Mouse (Mus musculus) thymus, postnatal 0 days (tissue): ENCODE measurements at regions not wholly inside any gene's neighbourhood (a gene's known extent, or its start where the extent isn't known, plus 50 kb on each side); places are given as distances from the start of the nearest gene placed in this dataset.

ENCODE experiments used
- DNase-seq: peaks from one replicate; pipeline ENCODE4 v3.0.0-alpha.2; 2015; ENCODE audit warnings: low spot score

DNA sequence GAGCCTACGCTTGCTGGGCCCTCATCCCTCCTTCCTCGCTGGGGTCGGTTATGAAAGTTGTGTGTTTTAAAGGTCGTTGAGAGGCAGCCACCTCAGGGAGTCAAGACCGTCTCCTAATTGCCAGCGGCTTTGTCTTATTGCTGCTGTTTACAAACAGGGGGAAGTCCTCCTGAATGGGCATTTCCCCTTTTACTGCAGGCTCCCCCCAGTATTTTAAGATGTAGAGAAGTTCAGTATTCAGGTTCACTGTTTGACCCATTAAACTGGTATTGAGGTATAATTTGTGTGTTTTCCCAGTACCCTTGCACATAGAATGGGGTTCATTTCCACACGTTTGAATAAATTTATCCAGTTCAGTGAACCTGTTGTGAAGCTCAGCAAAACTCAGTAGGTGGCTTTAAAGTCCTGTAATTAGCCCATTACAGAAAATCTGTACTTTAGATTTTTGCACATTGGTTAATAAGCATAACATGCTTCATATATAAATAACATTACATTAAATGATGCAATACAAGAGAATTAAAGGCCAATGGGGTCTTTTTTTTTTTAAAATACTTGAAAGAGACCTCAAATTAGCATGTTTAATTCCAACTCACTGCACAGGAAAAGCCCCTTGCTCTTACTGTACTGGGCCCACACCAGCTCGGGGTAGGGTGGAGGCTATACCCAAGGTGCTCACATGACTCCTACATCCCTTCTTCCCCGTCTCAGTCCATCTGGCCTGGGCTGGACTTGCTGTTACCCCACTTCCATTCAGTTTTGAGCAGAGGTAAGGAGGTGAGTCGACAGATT lies 63.7 kb downstream of the Nkx2-1 start:
- no peak for DNase-seq

DNA sequence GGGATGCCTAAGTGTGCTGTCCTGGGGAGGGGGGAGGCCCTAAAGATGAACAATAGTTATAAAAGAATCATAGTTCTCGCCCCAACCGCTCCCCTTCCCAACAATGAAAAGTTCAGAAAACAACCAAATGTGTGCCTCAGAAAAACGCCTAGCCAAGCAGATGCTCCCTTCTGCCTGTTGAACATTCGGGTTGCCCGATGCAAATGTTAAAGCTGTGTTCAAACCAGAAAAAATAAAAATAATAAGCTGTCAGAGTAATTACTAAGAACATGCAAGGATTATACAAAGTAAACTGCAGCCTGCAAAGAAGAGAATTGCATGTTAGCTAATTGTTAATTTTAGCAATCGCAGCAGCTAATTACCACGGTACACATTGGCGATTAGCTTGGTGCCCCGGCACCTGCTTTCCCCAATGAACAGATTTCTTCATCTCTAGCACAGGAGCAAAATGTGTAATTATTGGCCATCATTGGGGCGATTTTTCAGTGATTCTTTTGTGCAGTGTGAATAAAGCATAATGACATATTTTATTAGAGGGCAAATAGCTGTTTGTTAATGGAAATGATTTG lies 65.7 kb downstream of the Nkx2-1 start:
- no peak for DNase-seq

DNA sequence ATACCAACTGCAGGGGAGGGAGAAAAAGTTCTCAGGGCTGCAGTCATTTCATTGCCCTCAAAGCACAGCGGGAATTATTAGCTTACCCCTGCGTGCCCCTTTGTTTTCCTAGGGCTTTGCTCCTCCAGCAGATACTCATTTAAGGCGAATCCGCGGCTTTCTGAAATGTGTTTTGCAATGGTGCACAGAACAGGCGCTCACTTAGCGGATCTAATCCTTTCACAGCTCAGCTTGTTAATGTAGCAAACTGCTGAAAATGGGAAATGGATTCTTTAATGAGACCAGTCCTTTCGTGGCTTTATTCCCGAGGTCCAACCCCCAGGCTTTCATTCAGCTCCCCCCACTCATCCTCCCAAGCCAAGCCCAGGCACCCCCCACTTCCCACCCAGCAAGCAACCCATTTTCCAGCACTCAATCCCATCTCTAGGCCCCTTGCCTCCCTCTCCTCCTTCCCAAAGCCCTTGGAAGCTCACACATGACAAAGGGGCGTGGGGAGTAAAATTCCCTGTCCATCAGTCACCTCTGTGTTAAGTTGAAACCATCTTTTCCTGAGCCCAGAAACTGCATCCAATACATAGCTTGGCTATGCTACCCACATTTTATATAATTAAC lies 77.1 kb downstream of the Nkx2-1 start:
- no peak for DNase-seq

DNA sequence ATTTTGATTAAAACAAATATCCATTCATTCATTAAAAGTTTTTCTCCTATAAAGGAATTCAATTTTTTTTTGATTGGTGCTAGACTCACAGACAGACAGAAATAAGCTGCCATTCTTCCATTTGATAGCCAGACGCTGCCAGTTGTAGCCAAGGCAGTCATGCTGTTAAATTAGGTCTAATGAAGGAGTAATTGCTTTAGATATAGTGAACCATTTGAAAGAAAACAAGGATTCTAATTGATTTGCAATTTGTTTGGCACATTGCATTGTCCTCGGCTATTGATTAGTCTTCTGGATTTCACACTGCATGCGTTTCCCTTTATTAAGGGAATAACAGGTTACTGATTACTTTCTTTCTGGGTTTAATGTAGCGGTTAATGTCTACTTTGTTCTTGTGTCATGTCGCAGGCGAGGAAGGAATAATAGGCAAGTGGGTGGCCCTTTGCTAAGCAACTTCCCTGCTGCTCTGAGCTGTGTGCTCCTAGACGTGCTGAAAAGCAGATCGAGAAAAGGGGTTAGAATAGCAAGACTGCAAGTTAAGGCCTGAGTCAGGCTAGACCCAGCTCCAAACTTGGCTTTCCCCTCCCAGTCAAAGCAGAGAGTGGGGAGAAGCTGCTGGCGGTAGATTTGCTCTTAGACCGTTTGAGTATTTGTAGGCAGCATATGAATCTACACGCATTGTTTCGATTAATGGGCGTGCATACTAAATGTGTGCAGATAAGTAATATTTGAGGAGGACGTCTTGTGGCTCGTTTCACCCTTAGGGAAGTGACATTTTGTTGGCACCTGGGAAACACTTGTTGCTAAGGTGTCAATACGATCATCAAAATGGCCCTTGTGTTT lies 77.8 kb downstream of the Nkx2-1 start:
- no peak for DNase-seq

DNA sequence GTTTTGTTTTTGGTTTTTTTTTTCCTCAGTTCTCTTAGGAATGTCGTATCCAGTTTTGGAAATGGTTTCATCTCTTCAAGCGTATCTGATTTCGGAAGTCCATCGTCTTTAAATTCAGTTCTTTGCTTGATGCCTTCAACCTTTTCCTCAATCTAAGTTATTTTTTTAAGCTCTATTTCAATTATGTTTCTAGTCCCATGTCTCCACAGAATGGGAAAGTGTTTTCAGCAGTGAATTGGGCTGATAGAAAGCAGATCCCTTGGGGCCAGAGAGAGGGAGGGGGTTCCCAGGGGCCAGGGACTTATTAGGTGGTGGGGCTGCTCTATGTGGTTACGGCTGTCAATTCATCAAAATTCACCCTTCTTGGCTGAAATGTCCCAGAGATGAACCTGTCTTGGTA lies 78.8 kb downstream of the Nkx2-1 start:
- DNase-seq = no peak

DNA sequence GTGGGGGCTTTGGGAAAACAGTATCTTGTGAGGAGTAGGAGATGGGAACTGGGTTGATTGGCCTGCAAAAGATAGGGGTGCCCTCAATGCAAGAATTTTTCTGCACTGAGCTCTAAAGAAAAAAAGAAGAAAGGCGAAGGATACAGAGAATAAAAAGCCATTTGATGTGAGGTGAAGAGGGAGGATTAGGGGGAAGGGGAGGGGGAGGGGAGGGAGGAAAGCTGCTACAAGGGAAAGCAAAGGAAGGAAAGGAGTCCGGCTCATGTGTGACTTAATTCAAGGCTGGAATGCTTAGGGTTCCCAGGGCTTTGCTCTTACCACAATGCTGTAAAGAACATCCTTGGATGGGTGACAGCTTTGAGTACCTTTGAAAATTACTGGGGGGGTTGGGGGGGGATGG lies 79.4 kb downstream of the Nkx2-1 start:
- DNase-seq = no peak

DNA sequence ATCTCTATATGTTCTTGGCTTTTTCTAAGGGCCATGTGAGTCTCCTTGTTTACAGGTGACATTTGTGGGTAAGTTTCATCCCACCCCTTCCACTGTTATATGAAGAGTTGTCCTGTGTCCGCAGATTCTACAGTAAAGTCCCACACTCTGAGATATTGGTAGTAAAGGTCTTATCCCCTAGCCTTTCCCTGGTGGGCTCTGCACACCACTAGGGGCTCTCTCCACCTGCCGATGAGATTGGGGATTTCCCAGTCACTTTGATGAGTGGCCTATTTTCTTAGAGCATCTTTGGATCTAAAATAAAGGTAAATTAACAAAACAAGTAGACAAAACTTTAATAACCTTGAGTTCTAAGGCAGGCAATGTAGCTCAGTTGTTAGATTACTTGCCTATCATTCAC lies 86.4 kb downstream of the Nkx2-1 start:
- no peak for DNase-seq

DNA sequence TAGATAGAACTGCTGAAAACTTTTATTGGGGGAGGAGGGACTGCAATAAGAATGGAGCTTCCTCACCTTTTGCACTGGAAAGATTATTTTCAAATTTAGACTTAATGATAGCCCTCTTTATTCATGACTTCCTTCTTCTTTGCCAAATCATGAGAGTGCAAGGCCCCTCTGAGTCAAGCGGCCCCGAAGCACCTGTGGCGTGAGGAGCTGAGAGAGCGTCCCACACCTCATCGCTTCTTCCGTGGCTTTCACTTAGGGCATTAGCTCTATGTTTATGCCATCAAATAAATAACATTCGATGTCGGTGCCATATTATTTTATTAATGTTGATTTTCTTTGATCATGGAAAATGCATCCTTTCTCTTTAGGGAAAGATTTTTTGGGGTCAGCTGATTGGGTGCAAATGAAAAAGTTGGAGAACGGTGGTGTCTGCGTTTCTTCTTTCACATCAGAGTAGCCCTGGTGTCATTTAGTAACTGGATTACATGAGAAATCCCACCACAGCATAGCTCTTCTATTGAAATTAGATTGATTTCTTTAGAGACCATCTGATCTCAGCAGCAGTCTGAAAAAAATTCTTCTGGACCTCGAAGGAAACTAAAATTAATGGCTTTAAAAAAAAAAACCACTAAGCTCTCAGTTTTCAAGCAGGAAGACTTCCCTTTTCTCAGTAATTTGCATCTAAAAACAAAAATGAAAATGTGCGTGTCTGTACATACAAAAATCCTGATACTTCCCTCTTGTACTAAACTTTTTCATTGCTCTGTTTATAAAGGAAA lies 87.7 kb downstream of the Nkx2-1 start:
- DNase-seq = no peak

DNA sequence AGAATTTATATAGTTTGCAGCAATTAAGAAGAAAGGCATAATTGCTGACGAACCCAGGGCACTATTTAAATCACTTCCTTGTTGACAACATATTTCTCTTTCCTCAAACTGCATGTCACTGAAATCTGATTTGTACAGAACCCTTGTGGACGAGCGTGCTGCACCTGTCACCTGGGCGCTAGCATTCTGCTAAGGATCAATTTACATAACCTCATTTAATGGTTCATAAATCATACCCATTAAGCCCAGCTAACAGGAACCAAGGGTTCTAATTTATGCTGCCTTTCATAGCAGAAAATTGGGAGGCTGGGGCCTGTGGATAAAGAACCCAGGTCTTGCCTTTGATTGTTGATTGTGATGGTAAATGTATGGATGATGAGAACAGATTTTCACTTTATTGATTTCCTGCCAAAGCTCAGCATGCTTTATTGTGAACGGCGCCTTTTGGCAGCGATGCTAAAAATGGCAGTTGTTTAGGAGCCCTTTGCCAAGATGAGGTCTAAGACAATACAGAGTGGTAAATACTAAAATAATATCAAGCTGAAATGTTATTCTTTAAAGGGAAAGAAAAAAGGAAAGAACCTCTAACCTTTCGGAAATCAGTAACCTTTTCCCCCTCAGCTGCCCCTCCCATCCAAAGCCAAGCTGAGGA lies 95.4 kb downstream of the Nkx2-1 start:
- DNase-seq = no peak

DNA sequence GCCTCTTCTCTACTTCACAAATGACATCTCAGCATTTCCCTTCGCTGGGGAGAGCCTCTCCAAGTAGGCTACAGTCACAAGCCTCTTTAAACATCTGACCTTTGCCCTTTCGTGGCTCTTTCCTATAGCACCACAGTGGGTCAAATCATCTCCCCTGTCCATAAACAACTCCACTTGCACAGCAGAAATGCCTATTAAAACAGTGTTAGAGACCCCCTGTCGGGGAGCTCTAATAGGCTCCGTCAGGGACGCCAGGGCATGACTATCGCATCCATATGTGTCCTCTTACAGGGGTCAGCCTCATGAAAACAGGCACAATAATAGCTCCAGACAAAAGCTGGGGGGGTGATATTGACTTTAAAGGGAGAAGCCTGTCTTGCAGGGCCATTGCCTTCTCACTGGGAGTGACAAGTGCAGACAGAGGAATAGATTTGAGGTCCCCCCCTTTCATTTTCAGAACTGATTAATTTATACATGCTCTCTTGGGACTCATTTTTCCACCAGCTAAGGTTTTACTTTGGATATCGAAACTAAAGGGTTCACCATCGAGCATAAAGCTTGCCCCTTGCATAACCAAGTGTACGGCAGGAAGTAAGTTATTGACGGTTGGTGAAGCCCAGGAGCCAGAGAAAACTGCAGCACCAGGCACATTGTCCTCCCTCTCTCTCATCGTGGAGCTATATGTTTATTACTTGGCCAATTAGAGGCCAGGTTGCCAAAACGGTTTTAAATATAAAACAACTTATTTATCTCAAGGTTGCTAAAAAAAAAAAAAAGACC lies 94.6 kb upstream of the Mbip start:
- DNase-seq = no peak

DNA sequence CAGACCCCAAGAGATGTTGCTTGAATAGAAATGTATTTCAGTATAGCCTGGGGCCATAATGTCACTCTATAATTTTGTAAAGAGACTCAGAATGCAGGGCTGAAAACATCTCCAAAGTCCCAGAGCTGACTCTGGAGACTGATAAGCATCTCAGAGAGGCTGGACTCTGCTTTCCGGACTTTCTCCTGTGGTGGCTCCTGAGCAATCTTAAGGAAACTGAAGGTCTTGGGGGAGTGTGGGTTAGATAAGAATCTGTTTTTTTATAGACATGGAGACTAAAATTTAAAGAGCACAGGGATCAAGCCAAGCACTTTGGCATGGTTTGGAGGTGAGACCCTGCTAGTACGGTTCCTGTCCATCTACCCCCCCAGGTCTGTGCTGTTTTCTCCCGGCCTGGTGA lies 92.7 kb upstream of the Mbip start:
- no peak for DNase-seq

DNA sequence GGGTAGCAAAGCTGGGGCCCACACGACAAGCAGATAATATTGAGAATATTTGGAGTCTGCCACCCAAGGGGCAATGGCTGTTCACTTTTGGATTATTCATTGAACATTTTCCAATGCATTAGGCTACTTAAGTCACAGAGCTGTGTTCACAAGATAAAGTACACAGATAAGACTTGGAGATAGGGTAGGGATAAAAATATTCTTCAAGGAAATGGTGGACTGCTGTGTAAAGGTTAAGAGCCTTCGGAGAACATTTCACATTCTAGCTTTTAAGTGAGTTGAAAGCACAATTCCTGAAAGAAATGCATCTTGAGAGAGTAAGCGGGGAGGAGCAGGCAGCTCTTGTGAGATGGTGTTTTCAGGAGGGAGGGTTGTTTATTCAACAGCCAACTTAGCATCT lies 92.3 kb upstream of the Mbip start:
- DNase-seq = no peak

DNA sequence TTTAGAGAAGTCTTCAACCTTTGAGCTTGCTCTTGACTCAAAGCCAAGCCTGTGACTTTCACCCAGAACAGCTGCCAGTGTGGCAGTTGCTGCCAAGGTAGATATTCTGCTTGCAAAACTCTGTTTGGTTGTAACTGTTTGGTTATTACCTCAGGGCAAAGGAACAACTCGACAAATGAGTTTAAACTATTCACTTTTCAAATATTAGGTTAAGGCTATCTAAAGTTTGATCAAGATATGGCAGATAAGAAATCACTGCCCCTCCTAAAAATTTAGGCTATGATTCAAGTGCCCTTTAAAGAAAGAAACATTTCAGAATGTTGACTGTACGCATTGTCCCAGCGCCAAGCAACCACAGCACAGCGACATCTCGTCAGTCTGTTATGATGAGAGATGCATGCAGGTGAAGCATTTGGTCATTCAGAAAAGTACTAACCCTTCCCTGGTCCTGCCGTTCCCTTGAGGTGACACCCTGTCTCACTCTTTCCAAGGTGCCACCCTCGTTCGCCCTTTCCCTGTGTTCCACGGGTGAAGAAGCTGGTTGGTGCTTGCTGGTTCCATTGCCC lies 81.1 kb upstream of the Mbip start:
- no peak for DNase-seq

DNA sequence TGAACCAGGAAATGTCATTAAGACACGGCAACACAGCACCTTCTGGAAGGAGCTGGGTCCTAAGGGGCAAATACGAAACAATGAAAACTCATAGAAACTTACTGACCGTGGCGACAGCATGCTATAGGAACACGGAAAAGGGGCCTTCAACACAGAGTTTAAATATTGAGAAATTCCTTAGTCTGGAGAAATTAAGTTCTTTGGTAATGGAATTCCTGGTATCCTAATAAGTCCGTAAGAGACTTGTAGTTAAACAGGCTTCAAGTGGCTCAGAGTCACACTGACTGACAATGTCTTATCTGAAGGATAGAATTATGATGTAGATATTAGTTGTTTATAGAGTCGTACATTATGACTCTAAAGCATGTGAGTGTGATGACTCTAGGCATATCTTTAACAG lies 70.4 kb upstream of the Mbip start:
- DNase-seq = no peak

DNA sequence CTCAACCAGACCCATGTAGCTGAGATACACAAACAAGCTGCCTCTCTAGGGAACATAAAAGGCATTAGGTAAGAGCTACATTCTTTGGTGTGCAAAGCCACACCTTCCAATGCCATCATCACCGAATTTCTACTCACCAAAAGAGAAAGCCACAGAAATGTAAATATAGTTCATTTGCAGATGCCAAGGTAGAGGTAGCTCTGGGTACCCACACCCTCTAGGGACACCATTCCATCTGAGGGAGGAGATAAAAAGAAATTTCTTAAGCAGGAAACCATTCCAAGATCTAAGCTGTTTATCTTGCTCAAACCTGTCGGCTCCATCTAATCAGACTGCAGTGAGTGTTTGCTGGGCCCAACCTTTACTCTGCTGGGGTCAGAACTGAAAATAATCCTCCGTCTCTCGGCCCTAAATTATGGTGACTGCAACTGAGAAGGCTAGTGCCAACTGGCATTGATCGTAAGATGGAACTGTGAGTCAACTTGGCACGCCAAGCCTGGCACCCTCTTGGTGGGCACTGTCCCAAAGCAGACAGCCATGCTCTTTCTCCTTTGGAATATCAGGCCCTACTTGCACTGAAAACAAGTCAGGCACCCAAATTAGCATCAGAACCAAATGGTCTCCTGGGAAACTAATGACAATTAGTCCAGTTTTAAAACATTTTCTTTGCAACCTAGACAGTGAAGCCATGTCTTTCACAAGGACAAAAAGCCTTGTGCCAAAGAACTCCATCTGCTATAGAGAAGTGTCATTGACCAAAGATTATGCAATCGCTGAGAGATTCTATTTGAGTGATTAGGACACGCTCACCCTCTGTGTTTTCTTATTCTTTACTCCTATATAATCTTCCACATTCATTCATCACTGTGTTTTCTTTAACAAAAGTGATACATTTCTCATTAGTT lies 69.4 kb upstream of the Mbip start:
- no peak for DNase-seq

DNA sequence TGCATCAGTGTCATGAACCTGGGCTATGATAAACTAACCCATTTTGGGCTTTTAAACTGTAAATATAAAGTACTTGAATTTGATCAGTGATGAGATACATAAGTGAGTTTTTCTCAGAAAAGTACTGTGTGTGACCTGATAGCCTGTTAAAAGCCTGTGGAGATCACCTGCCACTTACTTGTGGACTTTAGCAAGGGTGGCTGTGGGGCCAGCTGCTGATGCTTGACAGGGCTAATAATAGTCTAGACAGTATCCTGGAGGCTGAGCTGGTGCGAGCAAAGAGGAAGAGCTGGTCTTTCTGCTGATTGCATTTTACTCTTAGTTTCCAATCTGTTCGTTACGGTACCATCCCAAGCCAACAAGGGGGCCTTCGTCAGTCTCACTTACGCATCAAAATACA lies 60.0 kb upstream of the Mbip start:
- DNase-seq = no peak

DNA sequence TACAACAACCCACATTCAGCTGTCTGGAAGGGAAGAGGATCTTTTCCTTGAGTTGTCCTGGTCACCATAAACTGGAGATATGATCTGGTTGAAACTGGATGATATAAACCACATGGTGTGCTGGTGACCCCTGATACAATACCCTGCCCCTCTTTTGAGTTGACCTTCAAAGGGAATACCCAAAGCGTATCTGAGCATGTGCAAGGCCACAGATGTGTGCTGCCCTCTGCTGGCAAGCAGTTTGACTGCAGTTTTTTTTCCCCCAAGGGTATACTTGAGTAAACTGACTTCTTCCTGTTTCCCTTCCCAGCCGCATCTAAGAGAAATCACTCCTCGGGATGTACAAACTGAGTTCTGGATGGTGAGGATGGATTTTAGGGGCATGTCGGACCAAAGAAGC lies 59.1 kb upstream of the Mbip start:
- peak; percentile 54 for DNase-seq

DNA sequence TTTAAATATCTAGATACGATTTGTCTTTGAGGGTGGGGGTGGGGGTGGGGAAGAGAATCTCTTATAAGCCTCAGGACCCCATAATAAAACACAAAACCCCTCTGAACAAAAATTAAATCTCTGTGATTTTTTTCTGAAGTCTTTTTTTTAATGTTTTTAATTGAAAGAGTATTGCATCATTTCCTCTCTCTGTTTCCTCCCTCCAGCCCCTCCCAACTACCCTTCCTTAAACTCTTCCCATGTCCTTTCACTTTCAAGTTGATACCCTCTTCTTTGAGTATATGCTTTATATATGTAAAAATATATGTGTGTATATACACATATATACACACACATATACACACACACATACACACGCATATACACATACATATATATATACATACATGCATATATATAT lies 58.6 kb upstream of the Mbip start:
- DNase-seq = no peak

DNA sequence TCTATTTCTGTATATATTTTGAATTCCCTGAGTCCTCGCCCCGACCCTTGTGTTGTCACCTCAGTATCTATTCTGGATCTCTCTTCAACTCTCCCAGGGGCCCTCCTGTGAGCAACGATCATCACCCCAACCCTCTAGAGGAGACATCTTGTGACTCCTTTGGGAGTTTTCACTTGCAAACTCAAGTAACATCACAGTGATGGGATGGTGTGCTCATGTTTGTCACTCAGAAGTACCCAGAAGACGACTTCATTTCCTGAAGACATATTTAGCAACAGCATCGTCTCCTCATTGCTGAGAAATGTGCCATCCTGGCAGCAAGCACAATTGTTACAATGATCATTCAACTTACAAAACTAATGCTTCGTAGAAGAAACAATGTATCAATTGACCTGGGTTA lies 57.9 kb upstream of the Mbip start:
- no peak for DNase-seq
